Mouse (Mus musculus) hindbrain, embryonic 16.5 days (tissue): ENCODE results near the gene Surf2. TPM values are rescaled to one million over a fixed set of nuclear protein-coding genes. Genes with fewer than 3 reads are reported as not detected.

Experiments used
- ATAC-seq: fragments of 200-750 bp; cut with Nextera tagmentation; 2 replicates; pipeline ENCODE4 v1.8.0; 2017; ENCODE audit warnings: moderate TSS enrichment, moderate library complexity
- H3K27ac ChIP-seq: fragments of 300-500 bp; sonication (generic); 2 replicates; pipeline ENCODE4 v1.5.1; 2014; ENCODE audit warnings: low read depth, mild to moderate bottlenecking, control low read depth, low read length, moderate library complexity
- H3K27me3 ChIP-seq: fragments of 300-500 bp; sonication (generic); replicated peaks from 2 replicates; pipeline ENCODE4 v1.6.1; 2014; ENCODE audit warnings: low read length; ENCODE audit not compliant: control insufficient read depth, insufficient read depth
- H3K36me3 ChIP-seq: fragments of 300-500 bp; sonication (generic); 2 replicates; pipeline ENCODE4 v1.6.1; 2014; ENCODE audit warnings: mild to moderate bottlenecking, low read length, moderate library complexity, mixed read lengths; ENCODE audit not compliant: control insufficient read depth, insufficient read depth
- H3K4me1 ChIP-seq: fragments of 300-500 bp; sonication (generic); 2 replicates; pipeline ENCODE4 v1.6.1; 2014; ENCODE audit warnings: low read depth, low read length; ENCODE audit not compliant: control insufficient read depth, insufficient read depth
- H3K4me2 ChIP-seq: fragments of 300-500 bp; sonication (generic); 2 replicates; pipeline ENCODE4 v1.6.1; 2014; ENCODE audit warnings: mild to moderate bottlenecking, low read length, control low read depth, moderate library complexity
- H3K4me3 ChIP-seq: fragments of 300-500 bp; sonication (generic); 2 replicates; pipeline ENCODE4 v1.5.1; 2014; ENCODE audit warnings: mild to moderate bottlenecking, low read length, control low read depth, moderate library complexity
- H3K9ac ChIP-seq: fragments of 300-500 bp; sonication (generic); 2 replicates; pipeline ENCODE4 v1.6.1; 2014; ENCODE audit warnings: low read depth, mild to moderate bottlenecking, control low read depth, low read length, moderate library complexity
- H3K9me3 ChIP-seq: fragments of 300-500 bp; sonication (generic); 2 replicates; pipeline ENCODE4 v1.6.1; 2014; ENCODE audit warnings: mild to moderate bottlenecking, low read length, moderate library complexity; ENCODE audit not compliant: control insufficient read depth
- WGBS: fragments of 180-500 bp; shearing (Covaris S2); extraction: QIAGEN DNeasy Blood & Tissue Kit; methylation state at CpG from one replicate; pipeline ENCODE4 v1.1.7; 2014; 5-methylcytosine and 5-hydroxymethylcytosine counted together
- polyA plus RNA-seq: library from polyadenylated mRNA; unstranded; fragments of >200 nt; fragmentation: Nextera tagmentation; extraction: Ambion mirVana; gene quantifications from 2 replicates; pipeline ENCODE4 v1.2.1, GENCODE M21; 2015

Surf2 gene
- polyA plus RNA-seq, 1 experiment from 2014 or later, result 55.8 TPM

GRCm38 (mm10) chr2:26912253-26912770 lies 3.9 kb upstream of the Surf2 start:
- no peak overlapping the region for H3K27ac ChIP-seq
- H3K27me3 ChIP-seq, result no peaks in the 10 kb centered on the region
- peaks cover 46% of the 10 kb centered on the region for H3K4me1 ChIP-seq
- WGBS, result 73% methylated on average over 5 of the region's 5 CpGs
- H3K9me3 ChIP-seq, result no peaks in the 10 kb centered on the region
- no peak for ATAC-seq
- peak overlapping the region; percentile 91; the same call in 1 of the 2 replicates for H3K9ac ChIP-seq
- peak overlapping the region; percentile 99 for H3K4me2 ChIP-seq
- peak overlapping the region; percentile 85 for H3K4me3 ChIP-seq
- H3K36me3 ChIP-seq, result peaks cover 29% of the 10 kb centered on the region

GRCm38 (mm10) chr2:26913416-26914147 lies 2.6 kb upstream of the Surf2 start:
- no peaks in the 10 kb centered on the region for H3K9me3 ChIP-seq
- H3K27me3 ChIP-seq, result no peaks in the 10 kb centered on the region
- H3K4me2 ChIP-seq, result no peak overlapping the region
- H3K4me3 ChIP-seq, result no peak overlapping the region
- ATAC-seq, result no peak
- peaks cover 51% of the 10 kb centered on the region for H3K4me1 ChIP-seq
- H3K36me3 ChIP-seq, result peaks cover 28% of the 10 kb centered on the region
- no peak overlapping the region for H3K27ac ChIP-seq
- WGBS, result 84% methylated on average over 17 of the region's 17 CpGs
- no peak overlapping the region for H3K9ac ChIP-seq

- H3K9ac ChIP-seq, result no peak overlapping the region
- H3K4me2 ChIP-seq, result no peak overlapping the region
- peaks cover 43% of the 10 kb centered on the region for H3K4me1 ChIP-seq
- no peaks in the 10 kb centered on the region for H3K9me3 ChIP-seq
- H3K27me3 ChIP-seq, result no peaks in the 10 kb centered on the region
- peaks cover 35% of the 10 kb centered on the region for H3K36me3 ChIP-seq
- 63% methylated on average over 8 of the region's 8 CpGs for WGBS
- no peak overlapping the region for H3K27ac ChIP-seq
- no peak for ATAC-seq
- no peak overlapping the region for H3K4me3 ChIP-seq
Measured at GRCm38 (mm10) chr2:26914148-26914941, 1.8 kb upstream of the Surf2 start.

DNA sequence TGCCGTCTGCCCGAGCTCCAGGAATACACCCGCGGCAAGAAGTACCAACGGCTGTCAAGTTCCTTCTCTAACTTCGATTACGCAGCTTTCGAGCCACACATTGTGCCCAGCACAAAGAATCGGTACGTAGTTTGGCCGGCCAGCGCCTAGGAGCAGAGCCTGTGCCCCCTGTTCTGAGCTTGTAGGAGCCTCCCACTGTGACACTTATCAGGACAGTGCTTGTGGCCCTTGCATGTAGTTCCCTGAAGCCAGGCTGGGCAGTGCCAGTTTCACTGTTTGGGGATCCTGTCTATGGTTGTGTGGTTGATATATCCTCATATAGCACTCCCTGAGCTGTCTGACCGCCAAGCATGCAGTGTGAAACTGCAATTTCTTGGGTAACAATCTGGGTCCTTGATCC lies 571 bp downstream of the Surf2 start:
- Histone ChIP-seq H3K9me3 (no peaks in the 10 kb centered on the region), H3K27me3 (no peaks in the 10 kb centered on the region), H3K9ac (peak overlapping the region; percentile 87), H3K27ac (peak overlapping the region; percentile 81), H3K36me3 (peaks cover 55% of the 10 kb centered on the region), H3K4me2 (peak overlapping the region; percentile 86), H3K4me3 (peak overlapping the region; percentile 82), H3K4me1 (peaks cover 35% of the 10 kb centered on the region)
- peak; percentile 21 for ATAC-seq
- WGBS, result 1% methylated on average over 13 of the region's 13 CpGs

- Histone ChIP-seq H3K4me3 (no peak overlapping the region), H3K9ac (no peak overlapping the region), H3K36me3 (peaks cover 53% of the 10 kb centered on the region), H3K4me2 (no peak overlapping the region), H3K27ac (no peak overlapping the region), H3K27me3 (no peaks in the 10 kb centered on the region), H3K4me1 (peaks cover 24% of the 10 kb centered on the region), H3K9me3 (no peaks in the 10 kb centered on the region)
- ATAC-seq, result no peak
- WGBS, result 89% methylated on average over 3 of the region's 3 CpGs
Measured at GRCm38 (mm10) chr2:26919684-26920083, 3.5 kb downstream of the Surf2 start.

DNA sequence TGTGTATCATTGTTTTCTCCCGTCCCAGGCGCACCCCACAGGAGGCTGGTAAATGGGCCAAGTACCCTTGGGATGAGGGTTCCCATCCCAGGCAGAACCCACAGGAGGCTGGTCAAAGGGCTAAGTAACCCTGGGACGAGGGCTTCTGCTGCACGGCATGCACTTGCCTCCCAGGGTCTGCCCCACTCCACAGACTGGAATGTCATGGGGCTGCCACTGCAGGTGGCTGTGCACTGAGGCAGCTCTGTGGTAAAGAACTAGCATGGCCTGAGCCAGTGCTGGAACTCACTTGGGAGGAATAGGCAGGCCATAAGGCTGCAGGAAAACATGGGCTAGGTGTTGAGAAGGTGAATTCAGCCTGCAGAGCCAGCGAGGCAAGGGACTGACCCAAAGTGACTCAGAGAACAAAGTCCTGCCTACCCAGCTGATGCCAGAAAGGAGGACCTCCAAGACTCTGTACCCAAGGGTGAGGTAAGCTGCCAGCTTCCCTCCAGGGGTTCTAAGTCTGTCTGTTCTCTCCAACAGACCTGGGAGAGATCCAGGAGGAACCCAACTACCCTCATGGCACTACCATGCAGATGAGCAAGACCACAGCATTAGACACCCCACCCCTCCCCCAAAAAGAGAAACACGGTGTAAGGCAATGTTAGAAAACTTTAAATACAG lies 4.2 kb downstream of the Surf2 start:
- Histone ChIP-seq H3K4me1 (peaks cover 18% of the 10 kb centered on the region), H3K27me3 (no peaks in the 10 kb centered on the region), H3K9me3 (no peaks in the 10 kb centered on the region), H3K36me3 (peaks cover 55% of the 10 kb centered on the region), H3K4me3 (no peak overlapping the region), H3K27ac (no peak overlapping the region), H3K9ac (no peak overlapping the region), H3K4me2 (no peak overlapping the region)
- ATAC-seq, result no peak
- 89% methylated on average over 6 of the region's 6 CpGs for WGBS

- no peak overlapping the region for H3K27ac ChIP-seq
- no peak for ATAC-seq
- 74% methylated on average over 9 of the region's 9 CpGs for WGBS
- H3K4me2 ChIP-seq, result no peak overlapping the region
- peaks cover 61% of the 10 kb centered on the region for H3K36me3 ChIP-seq
- H3K27me3 ChIP-seq, result no peaks in the 10 kb centered on the region
- H3K9ac ChIP-seq, result no peak overlapping the region
- peaks cover 14% of the 10 kb centered on the region for H3K4me1 ChIP-seq
- no peak overlapping the region for H3K4me3 ChIP-seq
- no peaks in the 10 kb centered on the region for H3K9me3 ChIP-seq
Measured at GRCm38 (mm10) chr2:26921784-26922183, 5.6 kb downstream of the Surf2 start.

GRCm38 (mm10) chr2:26927745-26928476 lies 11.7 kb downstream of the Surf2 start:
- Histone ChIP-seq H3K9ac (no peak overlapping the region), H3K27ac (no peak overlapping the region), H3K4me1 (peaks cover 22% of the 10 kb centered on the region), H3K27me3 (no peaks in the 10 kb centered on the region), H3K4me2 (no peak overlapping the region), H3K4me3 (no peak overlapping the region), H3K36me3 (peaks cover 21% of the 10 kb centered on the region), H3K9me3 (no peaks in the 10 kb centered on the region)
- no peak for ATAC-seq
- WGBS, result 97% methylated on average over 6 of the region's 6 CpGs
